Mouse (Mus musculus): Measurements from ENCODE around the gene Ccdc148. TPM values are rescaled to one million over a fixed set of nuclear protein-coding genes. Genes with fewer than 3 reads are reported as not detected.
A peak's percentile ranks its signal among the peaks of the same experiment; 100 is the strongest.

Ccdc148 gene
- polyA plus RNA-seq, 1 experiment from 2014 or later = 1.1 TPM

GRCm38 (mm10) chr2:58925551-58925950, 234.9 kb downstream of the Ccdc148 start:
- WGBS = 95% methylated on average over 2 of the region's 2 CpGs
- ATAC-seq = no peak

GRCm38 (mm10) chr2:58918351-58918750, 242.1 kb downstream of the Ccdc148 start:
- Histone ChIP-seq H3K9ac (ENCODE audit: low read depth, low read length) (no peak overlapping the region), H3K4me2 (ENCODE audit: low read depth, low read length) (no peak overlapping the region), H3K9me3 (ENCODE audit: control insufficient read depth, low read length) (no peaks in the 10 kb centered on the region), H3K4me3 (ENCODE audit: low read length) (no peak overlapping the region), H3K4me1 (ENCODE audit: control insufficient read depth, insufficient read depth, low read length) (no peaks in the 10 kb centered on the region), H3K36me3 (ENCODE audit: control insufficient read depth, insufficient read depth, low read length) (no peaks in the 10 kb centered on the region), H3K27me3 (replicated peaks; ENCODE audit: control insufficient read depth, insufficient read depth, low read length) (no peaks in the 10 kb centered on the region), H3K27ac (ENCODE audit: low read length) (no peak overlapping the region)
- ATAC-seq = no peak
- 51% methylated on average over 4 of the region's 4 CpGs for WGBS

More at GRCm38 (mm10) chr2:58925551-58925950, 234.9 kb downstream of the Ccdc148 start:
- Histone ChIP-seq H3K27ac (ENCODE audit: low read length) (no peak overlapping the region), H3K36me3 (ENCODE audit: control insufficient read depth, insufficient read depth, low read length) (no peaks in the 10 kb centered on the region), H3K4me3 (ENCODE audit: low read length) (no peak overlapping the region), H3K9ac (ENCODE audit: low read depth, low read length) (no peak overlapping the region), H3K4me1 (ENCODE audit: control insufficient read depth, insufficient read depth, low read length) (no peaks in the 10 kb centered on the region), H3K4me2 (ENCODE audit: low read depth, low read length) (no peak overlapping the region), H3K27me3 (replicated peaks; ENCODE audit: control insufficient read depth, insufficient read depth, low read length) (no peaks in the 10 kb centered on the region), H3K9me3 (ENCODE audit: control insufficient read depth, low read length) (no peaks in the 10 kb centered on the region)

GRCm38 (mm10) chr2:58912339-58912738, 248.1 kb downstream of the Ccdc148 start:
- ATAC-seq = no peak
- Histone ChIP-seq H3K4me2 (ENCODE audit: low read depth, low read length) (no peak overlapping the region), H3K27ac (ENCODE audit: low read length) (no peak overlapping the region), H3K4me1 (ENCODE audit: control insufficient read depth, insufficient read depth, low read length) (no peaks in the 10 kb centered on the region), H3K9me3 (ENCODE audit: control insufficient read depth, low read length) (no peaks in the 10 kb centered on the region), H3K36me3 (ENCODE audit: control insufficient read depth, insufficient read depth, low read length) (no peaks in the 10 kb centered on the region), H3K27me3 (replicated peaks; ENCODE audit: control insufficient read depth, insufficient read depth, low read length) (no peaks in the 10 kb centered on the region), H3K4me3 (ENCODE audit: low read length) (no peak overlapping the region), H3K9ac (ENCODE audit: low read depth, low read length) (no peak overlapping the region)
- WGBS = 93% methylated on average over 9 of the region's 9 CpGs

- H3K9ac ChIP-seq (ENCODE audit: low read depth, low read length) = no peak overlapping the region
- no peak for ATAC-seq
- H3K9me3 ChIP-seq (ENCODE audit: control insufficient read depth, low read length) = no peaks in the 10 kb centered on the region
- H3K4me1 ChIP-seq (ENCODE audit: control insufficient read depth, insufficient read depth, low read length) = no peaks in the 10 kb centered on the region
- no peak overlapping the region for H3K4me3 ChIP-seq (ENCODE audit: low read length)
- no peaks in the 10 kb centered on the region for H3K27me3 ChIP-seq (replicated peaks; ENCODE audit: control insufficient read depth, insufficient read depth, low read length)
- no peaks in the 10 kb centered on the region for H3K36me3 ChIP-seq (ENCODE audit: control insufficient read depth, insufficient read depth, low read length)
- no peak overlapping the region for H3K27ac ChIP-seq (ENCODE audit: low read length)
- H3K4me2 ChIP-seq (ENCODE audit: low read depth, low read length) = 0 out of 2 replicates have a peak overlapping the region, but pooled peaks have one; percentile 20
- WGBS = 40% methylated on average over 14 of the region's 14 CpGs
Observed at GRCm38 (mm10) chr2:58906814-58907516, 253.5 kb downstream of the Ccdc148 start.

GRCm38 (mm10) chr2:58905057-58905456, 255.4 kb downstream of the Ccdc148 start:
- ATAC-seq = no peak
- H3K9ac ChIP-seq (ENCODE audit: low read depth, low read length) = no peak overlapping the region
- no peak overlapping the region for H3K4me3 ChIP-seq (ENCODE audit: low read length)
- no peak overlapping the region for H3K4me2 ChIP-seq (ENCODE audit: low read depth, low read length)
- H3K9me3 ChIP-seq (ENCODE audit: control insufficient read depth, low read length) = no peaks in the 10 kb centered on the region
- no peaks in the 10 kb centered on the region for H3K36me3 ChIP-seq (ENCODE audit: control insufficient read depth, insufficient read depth, low read length)
- no peak overlapping the region for H3K27ac ChIP-seq (ENCODE audit: low read length)
- no peaks in the 10 kb centered on the region for H3K27me3 ChIP-seq (replicated peaks; ENCODE audit: control insufficient read depth, insufficient read depth, low read length)
- WGBS = 64% methylated on average over 4 of the region's 4 CpGs
- H3K4me1 ChIP-seq (ENCODE audit: control insufficient read depth, insufficient read depth, low read length) = no peaks in the 10 kb centered on the region

GRCm38 (mm10) chr2:58879876-58880275, 280.6 kb downstream of the Ccdc148 start:
- no peak for ATAC-seq
- Histone ChIP-seq H3K9ac (ENCODE audit: low read depth, low read length) (no peak overlapping the region), H3K4me1 (ENCODE audit: control insufficient read depth, insufficient read depth, low read length) (no peaks in the 10 kb centered on the region), H3K27ac (ENCODE audit: low read length) (no peak overlapping the region), H3K27me3 (replicated peaks; ENCODE audit: control insufficient read depth, insufficient read depth, low read length) (no peaks in the 10 kb centered on the region), H3K9me3 (ENCODE audit: control insufficient read depth, low read length) (no peaks in the 10 kb centered on the region), H3K4me3 (ENCODE audit: low read length) (no peak overlapping the region), H3K4me2 (ENCODE audit: low read depth, low read length) (no peak overlapping the region), H3K36me3 (ENCODE audit: control insufficient read depth, insufficient read depth, low read length) (no peaks in the 10 kb centered on the region)
- 40% methylated on average over 3 of the region's 3 CpGs for WGBS

GRCm38 (mm10) chr2:58859134-58859533, 301.3 kb downstream of the Ccdc148 start, which contains the start of gene Gm11099:
Gm11099 (plus strand) TSS chr2:58859434.
- Histone ChIP-seq H3K27me3 (replicated peaks; ENCODE audit: control insufficient read depth, insufficient read depth, low read length) (no peaks in the 10 kb centered on the region), H3K9ac (ENCODE audit: low read depth, low read length) (no peak within 1 kb of the TSS), H3K36me3 (ENCODE audit: control insufficient read depth, insufficient read depth, low read length) (no peaks in the 10 kb centered on the region), H3K27ac (ENCODE audit: low read length) (no peak within 1 kb of the TSS), H3K4me3 (ENCODE audit: low read length) (no peak within 1 kb of the TSS), H3K9me3 (ENCODE audit: control insufficient read depth, low read length) (no peaks in the 10 kb centered on the region), H3K4me1 (ENCODE audit: control insufficient read depth, insufficient read depth, low read length) (no peaks in the 10 kb centered on the region), H3K4me2 (ENCODE audit: low read depth, low read length) (no peak within 1 kb of the TSS)
- 88% methylated on average over 5 of the region's 5 CpGs for WGBS
- no peak for ATAC-seq

- Histone ChIP-seq H3K36me3 (ENCODE audit: control insufficient read depth, insufficient read depth, low read length) (no peaks in the 10 kb centered on the region), H3K4me2 (ENCODE audit: low read depth, low read length) (no peak overlapping the region), H3K9me3 (ENCODE audit: control insufficient read depth, low read length) (no peaks in the 10 kb centered on the region), H3K27ac (ENCODE audit: low read length) (no peak overlapping the region), H3K4me1 (ENCODE audit: control insufficient read depth, insufficient read depth, low read length) (no peaks in the 10 kb centered on the region), H3K9ac (ENCODE audit: low read depth, low read length) (no peak overlapping the region), H3K4me3 (ENCODE audit: low read length) (no peak overlapping the region), H3K27me3 (replicated peaks; ENCODE audit: control insufficient read depth, insufficient read depth, low read length) (no peaks in the 10 kb centered on the region)
- no peak for ATAC-seq
- 24% methylated on average over 10 of the region's 10 CpGs for WGBS
Observed at GRCm38 (mm10) chr2:58844499-58844898, 316.0 kb downstream of the Ccdc148 start.

GRCm38 (mm10) chr2:58842443-58842842, 318.0 kb downstream of the Ccdc148 start:
- Histone ChIP-seq H3K4me3 (ENCODE audit: low read length) (no peak overlapping the region), H3K4me2 (ENCODE audit: low read depth, low read length) (no peak overlapping the region), H3K36me3 (ENCODE audit: control insufficient read depth, insufficient read depth, low read length) (no peaks in the 10 kb centered on the region), H3K9ac (ENCODE audit: low read depth, low read length) (no peak overlapping the region), H3K4me1 (ENCODE audit: control insufficient read depth, insufficient read depth, low read length) (no peaks in the 10 kb centered on the region), H3K9me3 (ENCODE audit: control insufficient read depth, low read length) (no peaks in the 10 kb centered on the region), H3K27me3 (replicated peaks; ENCODE audit: control insufficient read depth, insufficient read depth, low read length) (no peaks in the 10 kb centered on the region), H3K27ac (ENCODE audit: low read length) (no peak overlapping the region)
- WGBS = 75% methylated on average over 4 of the region's 4 CpGs
- no peak for ATAC-seq

GRCm38 (mm10) chr2:58841021-58841420, 319.5 kb downstream of the Ccdc148 start:
- no peak overlapping the region for H3K4me2 ChIP-seq (ENCODE audit: low read depth, low read length)
- no peak overlapping the region for H3K4me3 ChIP-seq (ENCODE audit: low read length)
- no peaks in the 10 kb centered on the region for H3K36me3 ChIP-seq (ENCODE audit: control insufficient read depth, insufficient read depth, low read length)
- no peak overlapping the region for H3K9ac ChIP-seq (ENCODE audit: low read depth, low read length)
- no peak overlapping the region for H3K27ac ChIP-seq (ENCODE audit: low read length)
- H3K4me1 ChIP-seq (ENCODE audit: control insufficient read depth, insufficient read depth, low read length) = no peaks in the 10 kb centered on the region
- H3K27me3 ChIP-seq (replicated peaks; ENCODE audit: control insufficient read depth, insufficient read depth, low read length) = no peaks in the 10 kb centered on the region
- no peaks in the 10 kb centered on the region for H3K9me3 ChIP-seq (ENCODE audit: control insufficient read depth, low read length)
- WGBS = 72% methylated on average over 3 of the region's 3 CpGs
- no peak for ATAC-seq
